Mouse (Mus musculus) ES-E14 (cell line): ENCODE data around the gene Cntn5.

Experiments
- HCFC1 ChIP-seq: IDR thresholded peaks from 2 replicates; pipeline ENCODE4 v1.6.1; 2012; ENCODE audit warnings: low read length, inconsistent platforms, borderline replicate concordance; ENCODE audit not compliant: insufficient read depth
- ZC3H11A ChIP-seq: IDR thresholded peaks from 2 replicates; pipeline ENCODE4 v1.6.1; 2012; ENCODE audit warnings: low read depth, mild to moderate bottlenecking, inconsistent platforms, low read length, borderline replicate concordance

DNA sequence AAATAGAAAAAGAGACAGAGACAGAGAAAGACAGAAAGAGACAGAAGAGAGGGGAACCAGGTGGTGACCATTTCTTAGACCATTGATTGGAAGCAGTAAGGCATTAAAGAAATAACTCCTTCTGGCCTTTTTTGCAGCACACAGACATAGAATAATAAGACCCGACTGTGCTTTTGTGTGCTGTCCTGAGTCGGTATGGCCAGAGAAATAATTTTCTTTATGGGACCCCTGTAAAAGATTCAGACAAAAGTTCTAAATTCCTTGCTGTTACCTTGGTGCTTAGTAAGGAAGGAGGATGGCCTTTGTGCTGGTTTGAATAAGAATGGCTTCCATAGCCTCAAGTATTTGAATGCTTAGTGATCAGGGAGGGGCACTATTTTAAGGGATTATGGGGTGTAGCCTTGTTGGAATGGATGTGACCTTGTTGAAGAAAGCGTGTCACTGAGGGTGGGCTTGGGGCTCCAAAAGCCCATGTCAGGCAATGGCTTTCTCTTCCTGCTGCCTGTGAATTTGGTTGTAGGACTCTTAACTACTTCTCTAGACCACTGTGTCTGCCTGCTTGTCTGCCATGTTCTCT lies 455.5 kb downstream of the Cntn5 start:
- TF ChIP-seq HCFC1, result no peak
- no peak for TF ChIP-seq ZC3H11A
